Mouse (Mus musculus) embryonic stem cell, embryonic (primary cell): Measurements from ENCODE around the gene Snap47.

Experiments
- CTCF ChIA-PET, 4 experiments: fragments of 300-600 bp in 2 of 4; fragments of 350-600 bp in 2 of 4; sonication (Branson Sonifier 250); formaldehyde crosslinking; loops; one replicate each; lab custom pipeline; 2022; ENCODE audit warnings: inconsistent platforms in 2 of 4; lab: Charles Lee
- POLR2A ChIA-PET, 4 experiments: fragments of 300-600 bp in 2 of 4; fragments of 350-600 bp in 2 of 4; sonication (Branson Sonifier 250); formaldehyde crosslinking; loops; one replicate each; lab custom pipeline; 2022; ENCODE audit warnings: antibody characterized with exemption in 4 of 4, inconsistent platforms in 1 of 4; lab: Charles Lee

Gene Snap47

DNA sequence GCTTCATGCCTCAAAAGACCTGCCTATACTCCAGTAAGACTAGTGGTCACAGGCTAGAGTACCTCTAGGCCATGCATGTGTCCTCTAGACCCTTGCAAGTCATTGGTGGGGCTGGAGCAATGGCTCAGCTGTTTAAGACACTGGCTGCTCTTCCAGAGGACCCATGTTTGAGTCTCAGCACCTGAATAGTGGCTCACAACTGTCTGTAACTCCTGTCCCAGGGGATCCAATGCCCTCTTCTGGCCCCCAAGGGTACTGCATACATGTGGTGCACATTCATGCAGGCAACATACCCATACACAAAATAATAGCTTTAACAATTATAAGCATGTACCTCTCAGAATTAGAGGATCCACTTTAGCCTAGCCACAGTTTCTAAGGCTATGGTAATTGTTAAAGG, 7.9 kb downstream of the Snap47 start:
- POLR2A ChIA-PET, result interaction anchor here in 3 of 4 experiments (0.6 to 2.7 kb wide), 9 partner anchors 12 to 88 kb away, joined by 3 to 10 read pairs (median 3); partner anchors contain the start of gene Zfp867 (in 2 of the 3)
- CTCF ChIA-PET, result interaction anchor here in 3 of 4 experiments (0.6 to 1.7 kb wide), 5 partner anchors 16 to 145 kb away, joined by 3 to 5 read pairs (median 4); partner anchors contain the start of gene Zfp867 (in 1 of the 3)

DNA sequence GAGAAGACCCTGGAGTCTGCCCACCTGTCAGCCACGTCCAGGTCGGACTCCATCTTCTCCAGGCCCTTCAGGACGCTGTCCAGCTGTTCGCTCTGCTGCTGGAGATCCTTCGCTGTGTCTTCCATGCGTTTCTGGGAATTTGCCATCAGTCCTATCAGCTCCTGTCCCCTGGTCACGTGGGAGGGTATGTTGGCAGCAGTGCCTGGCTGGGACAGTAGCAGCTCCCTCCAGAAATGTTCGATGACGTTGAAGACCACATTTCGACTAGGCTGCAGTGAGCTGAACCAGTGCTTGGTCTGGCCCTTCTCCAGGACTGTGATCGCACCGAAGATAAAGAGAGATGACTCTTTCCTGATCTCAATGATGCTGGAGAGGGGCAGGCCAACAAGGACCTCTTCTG, 13.0 kb downstream of the Snap47 start:
- ChIA-PET CTCF (no interaction called here), POLR2A (interaction anchor here in 1 of 4 experiments (0.5 to 0.7 kb wide), 2 partner anchors 10 to 32 kb away, joined by 3 to 4 read pairs; no protein-coding TSS in a partner anchor)

DNA sequence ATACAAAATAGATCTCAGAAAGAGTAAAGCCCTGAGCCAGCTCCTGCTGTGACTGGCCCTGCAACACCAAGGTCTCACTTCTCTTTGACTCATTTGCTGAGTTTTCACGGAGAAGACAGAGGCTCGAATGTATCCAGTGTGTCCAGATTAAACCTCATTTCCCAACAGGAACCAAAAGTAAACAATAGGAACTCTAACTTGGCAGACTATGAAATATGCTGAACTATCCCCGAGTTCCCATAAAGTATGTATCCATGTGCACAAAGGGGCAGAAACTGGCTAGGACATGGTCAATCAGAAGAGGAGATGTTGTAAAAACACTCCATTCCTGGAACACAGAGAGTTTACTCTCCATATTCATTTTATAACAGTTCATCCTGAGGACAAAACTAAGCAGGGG, 18.7 kb downstream of the Snap47 start:
- ChIA-PET CTCF (no interaction called here), POLR2A (interaction anchor here in 1 of 4 experiments (1.8 kb wide), 1 partner anchor 9 kb away, joined by 5 read pairs; no protein-coding TSS in a partner anchor)

DNA sequence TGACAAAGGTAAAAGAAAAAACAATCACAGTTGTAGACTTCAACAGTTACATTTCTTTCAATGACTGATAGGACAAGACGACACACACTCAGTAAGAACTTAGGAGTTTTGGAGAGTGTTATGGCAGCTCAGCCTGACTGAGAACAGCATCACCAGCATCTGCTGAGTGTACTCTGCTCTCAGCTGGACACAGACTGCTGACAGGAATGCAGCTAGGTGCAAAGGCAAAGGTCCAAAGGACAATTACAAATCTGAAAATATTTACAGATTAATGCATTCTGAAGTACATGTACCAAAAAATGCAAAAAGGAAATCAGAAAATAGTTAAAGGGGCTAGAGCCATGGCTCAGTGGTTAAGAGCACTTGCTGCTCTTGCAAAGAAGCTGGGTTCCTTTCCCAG, 21.0 kb downstream of the Snap47 start:
- ChIA-PET CTCF (interaction anchor here in 1 of 4 experiments (1.3 kb wide), 1 partner anchor 53 kb away, joined by 3 read pairs; no protein-coding TSS in a partner anchor), POLR2A (interaction anchor here in 1 of 4 experiments (0.6 kb wide), 1 partner anchor 543 kb away, joined by 4 read pairs; no protein-coding TSS in a partner anchor)

DNA sequence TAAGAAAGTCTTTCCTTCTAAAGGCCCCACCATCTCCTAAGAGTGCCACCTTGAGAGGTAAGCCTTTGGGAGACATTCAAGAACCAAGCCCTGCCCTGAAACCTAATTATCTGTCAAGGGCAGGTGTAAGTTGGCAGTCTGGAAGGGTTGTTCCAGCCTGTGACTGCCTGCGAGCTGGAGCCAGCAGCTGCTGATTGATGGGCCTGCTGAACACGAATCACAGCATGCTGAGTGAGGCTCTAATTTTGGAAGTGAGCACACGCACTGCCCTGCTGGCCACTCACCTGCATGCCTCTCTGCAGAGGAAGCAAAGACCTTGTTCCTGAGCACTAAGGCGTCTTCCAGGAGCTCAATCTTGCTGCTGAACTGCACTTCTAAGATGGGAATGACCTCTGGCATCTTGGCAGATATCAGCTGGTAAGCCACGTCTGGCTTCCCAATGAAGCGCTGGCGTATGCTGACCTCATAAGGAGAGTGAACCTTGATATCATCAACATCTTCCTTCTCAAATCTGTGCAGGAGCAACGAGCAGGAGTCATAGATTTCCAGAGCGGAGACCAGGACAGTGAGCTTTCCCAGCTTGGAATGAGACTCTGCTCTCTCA, 22.8 kb downstream of the Snap47 start:
- ChIA-PET POLR2A (interaction anchor here in 2 of 4 experiments (1.2 to 2.5 kb wide), 4 partner anchors 14 to 44 kb away, joined by 4 to 7 read pairs (median 4); partner anchors contain the start of gene Zfp867 (in 1 of the 2)), CTCF (interaction anchor here in 2 of 4 experiments (0.6 to 1.5 kb wide), 3 partner anchors 123 to 351 kb away, joined by 3 read pairs; no protein-coding TSS in a partner anchor)

DNA sequence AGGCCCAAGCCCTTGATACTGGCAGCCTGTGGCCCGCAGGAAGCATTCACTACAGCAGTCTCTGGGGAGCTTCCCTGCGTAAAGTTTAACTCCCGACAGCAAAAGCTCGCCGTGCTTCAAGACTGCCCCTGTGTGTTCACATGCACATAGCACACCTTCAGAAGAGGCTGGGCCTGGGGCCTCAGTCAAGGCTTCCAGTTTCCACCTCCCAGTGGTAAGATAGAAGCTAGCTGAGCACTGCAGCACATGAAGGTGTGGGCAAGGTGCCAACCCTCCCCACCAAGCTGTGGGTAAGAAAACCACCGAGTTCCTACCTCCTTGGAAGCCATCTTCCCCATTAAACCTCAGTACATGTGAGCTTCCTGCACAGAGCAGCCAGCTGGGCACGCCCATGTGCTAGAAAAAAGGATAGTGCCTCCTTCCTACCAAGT, 25.3 kb downstream of the Snap47 start:
- ChIA-PET POLR2A (interaction anchor here in 2 of 4 experiments (1.0 to 1.3 kb wide), 3 partner anchors 9 to 60 kb away, joined by 3 to 4 read pairs (median 4); partner anchors contain the start of gene Snap47 (in 1 of the 2)), CTCF (interaction anchor here (0.5 to 1.6 kb wide), 9 partner anchors 12 to 142 kb away, joined by 3 to 16 read pairs (median 3); no protein-coding TSS in a partner anchor)

DNA sequence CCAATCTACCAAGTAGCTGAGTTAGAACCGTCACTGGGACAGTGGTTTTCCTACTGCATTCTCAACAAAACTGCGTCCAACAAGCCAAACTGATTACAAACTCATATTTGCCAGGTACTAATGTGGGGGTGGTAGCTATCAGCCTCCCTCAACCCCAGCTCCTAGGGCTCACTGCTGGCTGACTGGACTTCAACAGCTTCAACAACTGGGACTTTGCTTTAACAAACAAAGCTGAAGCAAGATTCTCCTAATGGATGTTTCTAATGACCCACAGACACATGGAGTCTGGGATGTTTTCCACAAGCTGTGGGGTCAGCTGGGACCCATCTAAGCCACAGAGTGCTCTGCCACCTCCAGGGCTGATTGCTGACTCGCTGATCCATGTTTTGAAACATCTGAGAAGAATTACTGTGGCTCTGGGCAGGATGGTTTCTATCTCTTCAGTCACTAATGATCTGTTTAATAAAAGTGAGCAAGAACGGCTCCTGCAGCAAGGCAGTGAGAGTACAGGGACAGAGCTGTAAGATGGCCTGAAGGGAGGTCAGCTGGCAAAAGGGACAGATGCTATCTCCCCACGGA, 27.9 kb downstream of the Snap47 start:
- ChIA-PET POLR2A (interaction anchor here in 2 of 4 experiments (0.8 to 2.2 kb wide), 5 partner anchors 9 to 120 kb away, joined by 3 to 8 read pairs (median 4); partner anchors contain the start of gene Zfp867 (in 1 of the 2)), CTCF (no interaction called here)

DNA sequence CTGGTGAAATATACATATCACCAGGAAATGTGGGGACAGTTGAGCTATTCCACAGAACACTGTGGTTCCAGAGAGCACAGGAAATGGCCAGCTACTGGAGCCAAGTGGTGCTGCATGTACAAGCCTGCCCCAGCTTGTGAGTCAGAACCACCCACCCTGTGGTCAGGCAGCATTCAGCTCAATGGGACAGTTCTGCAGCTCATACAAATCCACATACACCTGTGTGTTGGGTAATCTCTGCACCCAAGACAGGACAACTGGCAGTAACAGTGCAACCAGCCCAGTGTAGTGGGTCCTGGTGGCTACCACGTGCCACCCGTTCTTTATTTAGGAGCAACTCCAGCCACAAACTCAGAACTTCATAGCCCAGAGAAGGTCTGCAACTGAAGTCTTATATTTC, 29.0 kb downstream of the Snap47 start:
- CTCF ChIA-PET, result no interaction called here
- POLR2A ChIA-PET, result interaction anchor here in 1 of 4 experiments (1.0 kb wide), 1 partner anchor 36 kb away, joined by 3 read pairs; no protein-coding TSS in a partner anchor

DNA sequence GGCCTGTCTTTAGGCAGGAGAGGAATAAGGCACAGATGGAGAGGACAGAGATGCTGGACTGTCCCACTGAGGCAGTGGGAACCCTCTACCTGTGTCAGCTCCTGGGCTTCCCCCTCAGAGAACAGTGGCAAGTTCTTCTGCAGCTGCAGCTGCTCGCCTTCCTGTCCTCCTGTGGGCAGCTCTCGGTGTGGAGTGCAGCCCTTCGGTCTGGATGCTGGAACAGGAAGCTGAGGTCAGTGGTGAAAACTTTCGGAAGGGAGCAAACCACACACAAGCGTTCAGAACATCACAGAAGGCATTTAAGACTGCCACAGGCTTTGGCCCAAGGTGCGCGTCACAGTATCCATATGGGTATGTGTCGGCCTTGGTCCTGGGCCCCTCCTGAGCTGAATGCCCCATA, 29.6 kb downstream of the Snap47 start:
- ChIA-PET POLR2A (no interaction called here), CTCF (no interaction called here)

DNA sequence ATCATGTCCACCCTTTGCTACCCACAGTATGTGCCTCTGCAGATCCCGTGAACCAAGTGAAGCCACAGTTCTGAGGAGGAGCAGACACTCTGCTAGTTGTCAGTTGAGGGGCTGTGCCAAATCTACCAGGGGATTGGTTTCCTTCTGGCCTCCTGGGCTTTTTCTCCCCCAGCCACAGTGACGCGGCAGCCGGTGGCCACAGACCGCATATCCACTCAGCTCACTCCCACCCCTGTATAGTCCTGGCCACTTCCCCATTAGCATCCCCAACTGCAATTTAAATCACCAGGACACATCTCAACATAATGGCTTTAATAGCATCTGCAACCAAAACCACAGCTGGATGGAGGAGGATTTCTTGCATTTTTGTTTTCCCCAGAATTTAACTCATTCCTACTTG, 32.3 kb downstream of the Snap47 start:
- ChIA-PET POLR2A (interaction anchor here in 2 of 4 experiments (1.0 to 2.2 kb wide), 2 partner anchors 10 to 54 kb away, joined by 3 to 4 read pairs; partner anchors contain the start of gene Zfp867 (in 1 of the 2)), CTCF (no interaction called here)

DNA sequence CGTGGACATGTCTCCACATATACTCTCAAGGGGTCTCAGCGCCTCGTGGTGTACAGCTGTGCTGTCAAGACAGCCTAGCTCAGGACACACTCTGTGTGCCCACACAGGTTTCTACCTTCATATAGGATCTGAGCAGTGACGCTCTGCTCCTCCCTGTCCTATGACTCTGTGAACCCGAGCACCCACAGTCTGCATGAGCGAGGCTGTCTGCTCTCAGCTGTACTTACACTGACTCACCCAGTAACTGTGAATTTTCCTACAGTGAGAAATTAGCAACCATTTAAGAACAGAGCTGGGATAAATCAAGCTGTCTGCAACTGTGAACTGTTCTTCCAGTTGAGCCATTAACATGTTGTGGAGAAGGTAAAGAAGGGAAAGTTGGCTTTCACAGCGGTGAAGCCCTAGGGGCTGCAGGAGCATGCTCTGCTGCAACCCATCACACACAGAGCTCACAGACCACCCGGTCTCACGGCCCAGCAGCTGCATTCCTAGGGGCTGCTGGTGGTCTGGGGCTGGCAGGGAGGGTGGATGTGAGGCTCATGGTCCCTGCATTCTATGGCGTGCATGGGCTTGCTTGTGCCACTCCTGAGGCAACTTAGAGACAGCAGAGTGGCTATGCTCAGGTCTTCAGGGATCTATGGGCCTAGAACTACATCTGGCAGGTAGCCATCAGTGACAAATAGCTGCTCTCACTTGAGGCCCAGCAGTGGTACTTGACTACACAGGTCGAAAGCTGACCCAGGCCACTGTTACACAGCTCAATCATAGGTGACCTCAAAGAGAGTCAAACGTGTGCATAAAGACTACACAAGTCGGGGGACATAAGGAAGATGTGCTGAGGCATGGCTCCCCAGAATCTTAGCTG, 37.8 kb downstream of the Snap47 start:
- ChIA-PET CTCF (interaction anchor here in 3 of 4 experiments (0.5 to 2.0 kb wide), 5 partner anchors 12 to 122 kb away, joined by 3 to 6 read pairs (median 3); no protein-coding TSS in a partner anchor), POLR2A (interaction anchor here in 3 of 4 experiments (0.6 to 1.9 kb wide), 8 partner anchors 10 to 371 kb away, joined by 3 to 8 read pairs (median 4); partner anchors contain the start of gene Zfp867 (in 2 of the 3))

DNA sequence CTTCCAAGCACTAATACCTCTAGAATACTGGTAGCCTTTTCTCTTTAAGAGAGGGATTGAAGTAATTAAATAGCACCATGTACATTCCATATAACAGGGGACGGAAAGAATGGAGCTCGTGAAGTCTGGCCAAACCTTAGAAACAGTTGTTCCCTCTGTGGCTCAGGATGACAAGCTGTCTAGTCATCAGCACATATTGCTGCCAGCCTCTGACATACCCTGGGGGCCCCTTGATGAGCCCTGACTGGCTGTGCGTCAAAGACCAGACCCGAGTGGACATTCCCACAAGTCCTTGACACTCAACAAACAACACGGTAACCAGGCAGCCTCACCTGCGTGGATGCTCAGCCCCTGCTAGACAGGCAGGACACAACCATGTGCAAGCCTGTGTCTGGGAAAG, 38.9 kb downstream of the Snap47 start:
- ChIA-PET CTCF (no interaction called here), POLR2A (interaction anchor here in 1 of 4 experiments (0.5 to 1.1 kb wide), 2 partner anchors 9 to 59 kb away, joined by 3 read pairs; no protein-coding TSS in a partner anchor)

DNA sequence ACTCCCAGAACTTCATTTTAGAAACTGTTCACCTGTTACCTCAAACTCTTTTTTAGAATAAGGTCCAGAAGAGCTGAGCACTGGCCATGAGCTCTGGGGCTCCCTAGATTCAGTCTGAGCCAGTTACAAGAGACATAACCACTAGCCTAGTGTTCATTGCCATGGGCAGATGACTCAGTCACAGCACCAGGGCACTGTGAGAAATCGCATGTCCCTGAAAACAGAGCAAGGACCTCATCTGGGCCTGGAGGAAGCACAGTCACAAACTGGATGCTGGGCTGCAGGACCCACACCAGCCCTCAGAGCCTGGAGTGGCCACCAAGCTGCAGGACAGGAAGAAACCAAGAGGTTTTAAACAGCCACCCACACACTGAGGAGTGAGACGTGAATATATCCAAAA, 40.1 kb downstream of the Snap47 start:
- ChIA-PET POLR2A (interaction anchor here in 1 of 4 experiments (1.0 kb wide), 1 partner anchor 10 kb away, joined by 3 read pairs; no protein-coding TSS in a partner anchor), CTCF (interaction anchor here in 1 of 4 experiments (0.7 kb wide), 1 partner anchor 81 kb away, joined by 3 read pairs; no protein-coding TSS in a partner anchor)

DNA sequence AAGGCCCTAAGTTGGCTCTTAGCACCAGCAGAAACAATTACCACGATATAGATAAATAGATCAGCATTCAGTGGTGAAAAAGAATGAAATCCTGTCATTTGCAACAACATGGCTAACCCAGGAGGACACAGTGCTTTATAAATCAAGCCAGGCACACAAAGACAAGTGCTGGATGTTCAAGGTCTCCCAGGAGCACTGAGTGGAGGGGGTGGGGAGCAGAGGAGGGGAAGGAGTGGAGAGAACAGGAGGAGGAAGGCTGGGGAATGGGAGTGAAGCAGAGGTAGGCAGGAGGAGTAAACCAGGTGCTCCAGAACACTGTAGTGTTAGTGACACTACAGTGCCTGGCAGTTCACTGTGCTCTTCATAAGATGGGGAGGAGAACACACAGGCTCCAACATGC, 45.2 kb downstream of the Snap47 start:
- POLR2A ChIA-PET, result no interaction called here
- CTCF ChIA-PET, result no interaction called here

DNA sequence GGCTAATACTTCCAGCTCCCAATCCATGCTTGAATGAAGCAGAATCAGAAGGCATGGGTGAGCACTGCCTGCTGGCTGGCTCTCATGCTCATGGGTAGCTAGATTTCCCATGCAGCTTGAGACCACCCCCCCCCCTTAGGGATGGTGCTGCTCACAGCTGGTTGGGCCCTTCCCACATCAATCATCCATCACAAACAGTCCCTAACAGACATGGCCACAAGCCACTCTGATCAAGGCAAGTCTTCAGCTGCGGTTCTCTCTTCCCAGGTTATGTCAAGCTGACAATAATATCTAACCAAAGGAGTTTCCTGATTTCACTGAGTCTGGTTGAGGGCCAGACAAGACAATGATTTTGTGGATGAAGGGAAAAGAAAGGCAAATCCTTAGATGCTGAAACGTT, 50.1 kb downstream of the Snap47 start:
- POLR2A ChIA-PET, result interaction anchor here in 1 of 4 experiments (1.0 to 1.1 kb wide), 3 partner anchors 10 to 58 kb away, joined by 3 read pairs; no protein-coding TSS in a partner anchor
- CTCF ChIA-PET, result interaction anchor here in 1 of 4 experiments (0.9 kb wide), 1 partner anchor 101 kb away, joined by 3 read pairs; no protein-coding TSS in a partner anchor

DNA sequence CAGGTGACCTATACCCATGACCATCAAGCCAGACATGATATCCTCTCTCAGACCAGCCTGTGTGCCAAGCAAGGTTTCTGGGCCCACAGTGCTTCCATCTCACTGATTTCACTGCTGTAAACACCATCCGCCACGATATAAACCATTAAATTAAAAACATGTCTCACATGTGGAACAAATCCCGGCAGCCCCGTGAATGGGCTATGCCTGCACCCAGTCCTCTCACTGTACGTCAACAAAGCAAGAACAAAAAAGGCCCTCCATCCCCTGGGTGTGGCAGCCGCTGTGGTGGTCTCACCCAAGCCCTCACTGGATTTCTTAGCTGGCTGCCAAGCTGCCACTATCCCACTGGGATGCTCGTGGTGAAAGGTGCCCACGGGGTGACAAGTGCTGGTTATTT, 51.2 kb downstream of the Snap47 start:
- ChIA-PET CTCF (interaction anchor here in 1 of 4 experiments (0.6 kb wide), 1 partner anchor 44 kb away, joined by 3 read pairs; no protein-coding TSS in a partner anchor), POLR2A (interaction anchor here in 2 of 4 experiments (1.1 to 1.3 kb wide), 2 partner anchors 15 to 59 kb away, joined by 3 read pairs; no protein-coding TSS in a partner anchor)
